Mouse (Mus musculus): ENCODE data around the gene Grin3a.
"Not testable (repeated sequence)": the region's sequence is repeated elsewhere in the genome, so short reads cannot be mapped to it uniquely, and the experiment has no call there.

Gene Grin3a

DNA sequence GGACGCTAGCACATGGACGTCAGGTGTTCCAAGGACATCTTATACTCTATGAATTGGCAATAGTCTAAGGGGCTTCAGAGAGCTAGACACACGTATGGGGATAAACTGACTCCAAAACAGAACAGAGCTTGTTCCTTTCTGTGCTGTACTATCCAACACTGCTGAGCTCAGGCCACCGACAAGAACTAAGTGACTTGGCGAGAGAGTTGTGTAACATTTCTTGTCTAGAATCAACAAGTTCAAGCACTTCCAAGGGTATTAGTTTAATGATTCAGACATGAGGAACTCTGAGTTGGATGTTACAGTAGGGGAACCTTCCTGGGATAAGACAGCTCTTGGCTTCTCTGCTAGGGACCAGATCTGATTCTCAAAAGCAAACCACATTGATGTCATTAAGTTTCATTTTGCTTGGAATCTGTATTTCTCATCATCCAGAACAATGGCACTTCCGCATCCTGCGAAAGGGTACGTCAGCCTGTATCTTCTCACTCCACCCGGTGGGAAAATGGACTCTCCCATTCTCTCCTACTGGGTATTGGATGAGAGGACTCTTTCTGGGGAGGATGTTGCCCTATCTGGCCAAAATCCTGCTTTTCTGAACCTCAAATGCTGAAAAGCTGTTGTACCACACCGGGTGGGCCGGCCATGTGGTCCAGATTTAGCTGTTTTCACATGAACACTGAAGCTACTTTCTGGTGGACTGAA lies 165.2 kb downstream of the Grin3a start:
- no peak for DNase-seq

DNA sequence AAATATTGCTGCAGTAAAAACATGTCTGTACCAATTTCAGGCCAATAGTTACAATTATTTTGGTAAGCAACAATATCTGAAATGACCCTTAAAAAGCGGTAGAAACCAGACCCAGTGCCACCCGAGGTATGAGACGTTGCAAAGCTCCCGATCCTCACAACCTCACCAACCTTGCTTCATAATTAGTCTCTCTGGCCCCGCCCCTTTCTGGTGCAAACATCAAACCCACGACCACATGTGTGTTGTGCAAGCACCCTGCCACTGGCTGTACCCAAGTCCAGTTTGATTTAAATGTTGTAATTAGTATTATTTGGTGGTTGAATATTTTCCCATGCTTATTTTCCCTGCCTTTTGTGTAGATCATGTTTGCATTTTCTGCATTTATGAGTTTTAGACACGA lies 168.8 kb downstream of the Grin3a start:
- no peak for DNase-seq

DNA sequence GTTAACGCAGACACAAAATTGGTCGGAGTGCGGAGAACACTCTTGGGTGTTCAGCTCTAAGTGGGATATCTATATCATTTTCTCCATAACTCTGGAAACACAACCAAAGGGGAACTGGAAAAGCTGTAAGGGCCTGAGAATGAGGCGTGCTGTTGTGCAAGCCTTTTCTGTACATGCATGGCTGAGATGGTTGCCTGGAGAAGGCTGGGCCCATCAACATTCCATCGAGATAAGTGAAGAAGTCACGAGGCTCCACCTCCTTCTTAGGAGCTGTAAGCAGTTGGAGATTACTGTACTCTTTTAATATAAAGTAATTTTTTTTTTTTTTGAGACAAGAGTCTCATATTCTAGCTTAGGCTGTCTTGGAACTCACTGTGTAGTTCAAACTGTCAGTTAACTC lies 169.5 kb downstream of the Grin3a start:
- no peak for DNase-seq

DNA sequence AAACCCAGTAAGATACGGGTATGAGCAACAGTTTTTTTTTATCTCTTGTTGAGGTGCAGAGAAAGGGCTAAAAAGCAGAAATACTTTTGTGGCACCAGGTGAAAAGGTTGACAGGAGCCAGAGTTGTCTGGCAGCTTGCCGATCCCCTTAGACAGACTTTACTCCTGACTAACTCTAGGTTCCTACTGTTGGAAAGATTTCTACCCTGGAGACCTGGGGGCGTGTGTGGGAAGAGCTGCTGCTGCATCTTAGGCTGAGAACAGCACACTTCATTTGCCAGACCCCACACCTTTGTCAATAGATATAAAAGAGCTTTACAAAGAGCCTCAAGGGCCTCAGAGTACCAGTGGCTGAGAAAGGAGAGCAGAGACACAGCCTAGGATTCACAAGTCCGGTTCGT lies 180.7 kb downstream of the Grin3a start:
- no peak for DNase-seq

DNA sequence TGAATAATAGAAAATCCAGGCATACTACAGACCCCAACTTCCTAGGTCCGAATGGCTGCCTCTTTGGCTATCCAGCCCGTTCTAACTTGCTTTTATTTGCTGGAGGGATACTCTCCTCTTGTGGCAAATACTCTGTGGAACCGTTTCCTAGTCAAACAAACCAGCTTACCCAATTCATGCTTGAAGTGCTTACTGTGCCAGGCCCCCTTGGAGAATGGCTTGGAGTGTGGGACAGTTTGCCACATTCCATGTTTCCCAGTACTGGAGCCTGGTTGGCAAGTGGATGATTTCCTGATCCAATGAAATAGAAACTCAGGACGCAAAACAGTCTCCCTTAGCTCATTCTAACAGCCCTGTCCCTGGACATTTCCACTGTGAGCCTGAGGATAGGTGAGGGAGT lies 183.3 kb downstream of the Grin3a start:
- no peak for DNase-seq

DNA sequence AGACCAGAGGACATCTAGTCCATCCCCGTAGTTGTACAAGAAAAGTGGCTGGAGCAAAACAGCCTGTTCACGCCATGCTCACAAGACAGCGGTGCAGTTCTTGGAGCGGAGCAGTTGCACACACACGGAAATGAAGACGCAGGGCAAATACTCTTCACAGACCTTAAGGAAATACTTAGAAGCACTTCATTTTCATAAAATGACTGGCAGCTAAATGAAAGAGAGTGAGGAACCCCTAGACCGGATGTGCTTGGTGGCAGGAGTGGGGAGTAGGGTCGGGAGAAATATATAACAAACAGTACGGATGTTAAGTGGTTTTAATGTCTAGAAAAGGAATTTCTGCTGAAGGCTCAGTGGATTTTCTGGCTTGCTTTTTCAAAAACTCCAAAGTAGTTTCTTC lies 183.9 kb downstream of the Grin3a start:
- no peak for DNase-seq

DNA sequence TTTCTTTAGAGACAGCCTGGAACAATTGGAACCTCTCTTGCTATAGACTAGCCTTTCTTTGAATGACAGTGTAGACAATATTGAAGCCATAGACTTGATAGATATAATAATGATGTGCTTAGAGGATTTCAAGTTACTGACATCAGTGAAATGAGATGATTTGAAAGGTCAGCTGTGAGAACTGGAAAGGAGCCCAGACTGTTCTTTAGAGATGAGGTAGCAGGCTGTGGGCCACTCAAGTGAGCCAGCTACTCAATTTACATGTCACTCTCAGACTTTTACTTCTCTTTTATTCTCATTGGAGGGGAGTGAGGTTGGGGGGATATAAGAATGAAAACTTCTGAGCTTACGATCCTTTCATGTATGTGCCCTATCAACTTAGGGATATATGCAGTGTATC lies 186.1 kb downstream of the Grin3a start:
- DNase-seq, result no peak

DNA sequence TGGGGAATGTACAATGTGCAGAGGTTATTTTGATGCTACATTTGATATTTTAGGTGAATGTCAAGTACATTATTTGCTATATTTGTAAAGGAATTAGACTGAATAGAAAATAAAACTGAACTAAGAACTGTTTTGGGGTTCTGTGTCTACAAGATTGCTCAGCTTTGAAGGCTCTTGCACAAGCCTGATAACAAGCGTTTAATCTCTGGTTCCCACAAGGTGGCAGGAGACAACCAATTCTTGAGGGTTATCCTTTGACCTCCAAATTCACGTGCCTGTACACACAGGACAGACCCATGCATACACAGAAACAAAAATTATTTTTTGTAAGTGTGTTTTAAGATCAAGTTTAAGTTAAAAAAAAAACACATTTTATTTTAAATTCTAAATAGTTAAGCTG lies 205.6 kb downstream of the Grin3a start:
- DNase-seq, result no peak

DNA sequence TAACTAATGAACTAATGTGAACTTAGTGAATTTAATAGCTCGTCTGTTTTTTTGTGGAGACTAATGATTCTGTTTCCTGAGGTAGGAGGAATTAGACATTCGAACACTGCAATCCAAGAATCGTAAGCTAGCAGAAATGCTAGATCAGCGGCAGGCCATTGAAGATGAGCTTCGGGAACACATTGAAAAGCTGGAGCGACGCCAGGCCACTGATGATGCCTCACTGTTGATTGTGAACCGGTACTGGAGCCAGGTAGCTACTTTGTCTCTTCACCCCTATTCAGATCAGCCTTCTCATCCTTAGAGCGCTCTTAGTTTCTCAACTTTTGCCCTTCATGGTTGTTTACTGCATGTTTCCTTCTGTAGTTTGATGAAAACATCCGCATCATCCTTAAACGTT lies 207.7 kb downstream of the Grin3a start:
- DNase-seq, result no peak

DNA sequence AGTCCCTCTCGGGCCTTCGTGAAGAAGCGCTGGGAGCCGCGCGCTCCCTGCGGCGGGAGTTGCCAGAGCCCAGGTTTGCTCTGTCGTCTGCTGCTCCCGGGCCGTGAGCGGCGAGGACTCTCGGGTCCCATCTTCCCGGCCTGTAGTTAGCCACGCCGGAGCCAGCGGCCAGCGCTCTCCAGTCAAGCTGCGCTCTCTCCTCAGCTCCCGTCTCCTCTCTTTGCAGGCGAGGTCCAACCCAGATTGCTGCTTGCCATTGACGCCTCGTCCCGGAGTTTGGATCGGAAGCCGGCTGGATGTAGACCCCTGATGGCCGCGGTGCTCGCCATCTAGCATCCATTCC lies 213.4 kb downstream of the Grin3a start:
- DNase-seq, result no peak

DNA sequence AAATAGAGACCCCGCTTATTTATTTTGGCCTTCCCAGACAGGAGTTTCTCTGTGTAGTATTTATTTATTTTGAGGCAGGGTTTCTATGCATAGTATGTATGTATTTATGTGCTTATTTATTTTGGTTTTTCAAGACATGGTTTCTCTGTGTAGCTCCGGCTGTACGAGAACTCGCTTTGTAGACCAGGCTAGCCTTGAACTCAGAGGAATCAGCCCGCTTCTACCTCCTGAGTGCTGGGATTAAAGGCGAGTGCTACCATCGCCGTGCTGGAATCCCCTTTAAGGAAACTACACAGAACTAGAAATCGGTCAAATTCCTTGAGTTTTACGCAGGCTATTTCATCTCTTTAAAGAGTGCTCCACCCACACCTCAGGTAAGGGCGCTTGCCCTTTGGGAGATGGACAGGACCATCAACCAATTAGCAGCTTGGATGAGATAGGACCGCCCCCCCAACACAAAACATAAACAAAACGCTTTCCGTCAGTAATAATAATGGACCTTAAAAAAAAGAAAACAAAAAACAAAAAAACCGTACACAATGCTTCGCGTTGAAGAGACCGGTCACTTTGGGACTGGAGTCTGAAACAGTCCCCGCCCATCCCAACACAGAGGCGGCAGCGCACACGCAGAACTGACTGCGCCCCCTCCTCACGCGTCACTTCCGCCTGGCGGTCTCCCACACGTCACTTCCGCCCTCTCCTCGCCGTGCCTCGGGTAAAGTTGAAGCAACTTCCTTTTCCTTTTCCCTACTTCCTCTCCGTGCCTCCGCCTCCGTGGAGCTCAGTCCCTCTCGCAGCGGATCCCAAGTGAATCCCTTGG lies 214.0 kb downstream of the Grin3a start, which contains the start of gene Rnf20:
Rnf20 (plus strand) TSS at position 688 of the 820 bp plus-strand sequence.
- DNase-seq, result peak; percentile 96

DNA sequence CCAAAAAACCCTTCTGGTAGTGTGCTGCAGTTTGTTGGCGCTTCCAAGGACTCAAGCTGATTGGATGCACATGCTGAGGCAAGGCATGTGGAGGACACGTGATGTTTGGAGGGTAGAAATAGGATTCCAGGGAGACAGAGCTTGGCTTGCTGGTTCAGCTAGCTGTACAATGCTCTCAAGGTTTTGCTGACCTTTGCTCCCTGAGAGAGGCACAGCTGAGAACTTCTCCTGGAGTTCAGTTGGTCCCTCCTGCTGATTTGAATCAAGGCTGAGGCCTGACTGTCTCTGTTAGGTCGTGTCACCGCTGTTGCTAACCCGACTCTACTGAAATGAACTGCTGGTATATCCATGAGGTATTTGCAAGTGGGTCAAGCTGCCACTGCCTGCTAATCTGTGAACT lies 216.6 kb downstream of the Grin3a start:
- DNase-seq, result no peak

DNA sequence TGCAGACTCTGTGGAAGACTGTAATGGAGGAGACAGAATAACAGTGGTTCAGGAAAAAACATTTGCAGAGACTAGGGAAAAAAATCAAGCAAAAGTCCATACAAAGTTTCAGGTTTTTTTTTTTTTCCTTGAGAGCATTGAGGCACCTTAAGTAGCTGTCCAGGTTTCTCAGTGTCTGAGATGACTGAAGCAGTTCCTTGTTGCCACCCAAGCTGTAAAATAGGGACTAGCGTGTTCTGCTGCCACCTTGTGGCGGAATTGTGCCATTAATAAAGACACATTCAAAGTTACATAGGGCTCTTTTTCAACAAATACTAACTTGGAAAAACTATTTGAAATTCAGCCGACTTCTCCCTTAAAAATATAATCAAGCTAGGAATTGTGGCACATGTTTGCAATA lies 218.6 kb downstream of the Grin3a start:
- peak; percentile 80 for DNase-seq

DNA sequence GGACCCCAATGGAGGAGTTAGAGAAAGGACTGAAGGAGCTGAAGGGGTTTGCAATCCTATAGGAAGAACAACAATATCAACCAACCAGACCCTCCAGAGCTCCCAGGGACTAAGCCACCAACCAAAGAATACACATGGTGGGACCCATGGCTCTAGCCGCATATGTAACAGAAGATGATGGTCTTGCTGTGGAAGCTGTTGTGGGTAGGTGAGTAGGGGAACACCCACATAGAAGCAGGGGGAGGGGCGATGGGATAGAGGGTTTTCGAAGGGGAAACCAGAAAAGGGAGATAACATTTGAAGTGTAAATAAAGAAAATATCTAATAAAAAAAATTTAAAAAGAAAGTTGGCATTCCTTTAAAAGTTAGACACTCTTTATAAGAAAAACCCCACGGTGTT lies 220.6 kb downstream of the Grin3a start:
- DNase-seq, result not testable (repeated sequence)

DNA sequence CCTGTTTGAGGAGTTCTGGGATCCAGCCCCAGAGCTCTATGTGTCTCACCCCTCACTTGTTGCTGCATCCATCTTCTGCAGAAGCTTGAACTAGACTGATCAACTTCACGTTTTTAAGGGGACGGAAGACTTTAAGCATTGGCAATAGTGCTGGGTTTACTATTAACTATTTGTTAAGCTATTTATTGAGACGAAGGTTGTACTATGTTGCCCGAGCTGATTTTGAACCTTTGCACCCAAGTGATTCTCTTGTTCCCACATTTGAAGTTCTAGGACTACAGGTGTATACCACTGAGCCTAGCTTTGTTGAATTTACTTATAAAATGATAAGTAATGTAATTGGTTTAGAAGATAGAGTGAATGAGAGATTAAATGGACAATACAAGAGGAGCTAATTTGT lies 221.6 kb downstream of the Grin3a start:
- no peak for DNase-seq

DNA sequence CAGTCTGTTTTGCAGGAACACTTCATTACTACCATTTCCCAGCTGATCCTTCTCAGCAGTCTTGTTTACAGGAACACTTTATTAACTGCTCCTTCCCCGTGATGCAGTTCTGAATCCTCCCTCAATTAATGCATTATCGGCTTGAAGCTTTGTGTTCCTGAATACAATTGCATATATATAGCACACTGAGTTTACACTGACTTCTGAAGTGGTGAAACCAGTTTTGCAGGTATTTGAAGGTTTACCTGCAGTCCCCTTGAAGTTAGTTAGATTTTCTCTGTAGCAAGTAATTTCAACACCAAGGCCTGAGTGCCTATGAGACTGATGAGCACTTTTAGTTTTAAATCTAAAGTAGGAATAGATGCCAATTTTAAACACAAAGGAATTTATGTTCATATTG lies 223.3 kb downstream of the Grin3a start:
- no peak for DNase-seq

DNA sequence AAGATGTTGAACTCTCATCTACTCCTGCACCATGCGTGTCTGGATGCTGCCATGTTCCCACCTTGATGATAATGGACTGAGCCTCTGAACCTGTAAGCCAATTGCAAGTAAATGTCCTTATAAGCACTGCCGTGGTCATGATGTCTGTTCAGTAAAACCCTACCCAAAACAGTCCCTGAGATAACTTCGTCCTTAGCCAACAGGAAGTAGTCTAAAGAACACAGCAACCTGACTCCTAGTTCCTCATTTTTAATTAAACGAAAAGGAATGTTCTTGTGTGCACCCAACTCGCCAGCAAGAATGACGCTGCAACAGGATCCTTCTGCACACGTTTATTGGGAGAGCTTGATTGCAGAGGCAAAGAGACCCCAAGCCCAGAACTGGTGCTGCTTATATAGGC lies 225.7 kb downstream of the Grin3a start:
- DNase-seq, result not testable (repeated sequence)

DNA sequence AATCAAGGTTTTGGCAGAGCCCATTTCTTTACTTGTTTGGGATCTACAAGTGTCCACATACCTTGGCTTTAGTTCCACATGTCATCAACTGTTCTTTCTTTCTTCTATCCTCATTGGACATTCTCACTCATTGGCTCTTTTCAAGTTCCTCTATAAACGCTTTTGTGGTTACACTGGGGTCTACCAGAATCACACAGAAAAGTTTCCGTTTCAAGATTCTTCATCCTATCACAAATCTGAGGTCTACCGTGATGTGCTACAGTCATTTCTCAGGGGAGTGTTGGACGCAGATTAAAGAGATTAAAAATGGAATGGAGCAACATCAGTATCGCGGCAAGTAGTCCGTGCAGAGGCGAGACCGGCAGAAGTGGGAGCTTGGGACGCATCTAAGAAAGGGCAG lies 228.6 kb downstream of the Grin3a start:
- no peak for DNase-seq

Measured in cerebellum, adult 9-10 months (tissue).